Mouse (Mus musculus) neural tube, embryonic 11.5 days (tissue): ENCODE results near the gene Acnat1. TPM values are rescaled to one million over a fixed set of nuclear protein-coding genes. Genes with fewer than 3 reads are reported as not detected.
"Not testable (repeated sequence)": the region's sequence is repeated elsewhere in the genome, so short reads cannot be mapped to it uniquely, and the experiment has no call there.

ENCODE experiments used
- ATAC-seq: fragments of 200-750 bp; cut with Nextera tagmentation; 2 replicates; pipeline ENCODE4 v1.8.0; 2017; ENCODE audit warnings: moderate number of reproducible peaks, mild to moderate bottlenecking, moderate TSS enrichment, moderate library complexity; ENCODE audit not compliant: insufficient read depth, low FRiP score, low TSS enrichment
- DNase-seq: peaks from one replicate; pipeline ENCODE4 v3.0.0-alpha.2; 2015; ENCODE audit warnings: low spot score
- H3K27ac ChIP-seq: fragments of 300-500 bp; sonication (generic); 2 replicates; pipeline ENCODE4 v1.5.1; 2014; ENCODE audit warnings: low read depth, mild to moderate bottlenecking, low read length
- H3K27me3 ChIP-seq: fragments of 300-500 bp; sonication (generic); 2 replicates; pipeline ENCODE4 v1.6.1; 2014; ENCODE audit warnings: mild to moderate bottlenecking, low read length, mixed read lengths; ENCODE audit not compliant: control insufficient read depth, insufficient read depth
- H3K36me3 ChIP-seq: fragments of 300-500 bp; sonication (generic); 2 replicates; pipeline ENCODE4 v1.6.1; 2014; ENCODE audit warnings: mild to moderate bottlenecking, low read length, moderate library complexity, mixed read lengths; ENCODE audit not compliant: control insufficient read depth, insufficient read depth
- H3K4me1 ChIP-seq: fragments of 300-500 bp; sonication (generic); 2 replicates; pipeline ENCODE4 v1.6.1; 2014; ENCODE audit warnings: low read length, mixed read lengths; ENCODE audit not compliant: control insufficient read depth, insufficient read depth
- H3K4me2 ChIP-seq: fragments of 300-500 bp; sonication (generic); 2 replicates; pipeline ENCODE4 v1.6.1; 2014; ENCODE audit warnings: low read depth, mild to moderate bottlenecking, moderate library complexity
- H3K4me3 ChIP-seq: fragments of 300-500 bp; sonication (generic); 2 replicates; pipeline ENCODE4 v1.5.1; 2014; ENCODE audit warnings: low read depth, low read length
- H3K9ac ChIP-seq: fragments of 300-500 bp; sonication (generic); 2 replicates; pipeline ENCODE4 v1.6.1; 2014; ENCODE audit warnings: mild to moderate bottlenecking, low read length
- H3K9me3 ChIP-seq: fragments of 300-500 bp; sonication (generic); 2 replicates; pipeline ENCODE4 v1.6.1; 2016; ENCODE audit warnings: low read length; ENCODE audit not compliant: control insufficient read depth
- WGBS: fragments of 180-500 bp; shearing (Covaris S2); extraction: QIAGEN DNeasy Blood & Tissue Kit; methylation state at CpG from one replicate; pipeline ENCODE4 v1.1.7; 2014; 5-methylcytosine and 5-hydroxymethylcytosine counted together
- polyA plus RNA-seq: library from polyadenylated mRNA; unstranded; fragments of >200 nt; fragmentation: Nextera tagmentation; extraction: Ambion mirVana; gene quantifications from 2 replicates; pipeline ENCODE4 v1.2.1, GENCODE M21; 2014

The Acnat1 gene
- polyA plus RNA-seq, 1 experiment from 2014 or later, result not detected

DNA sequence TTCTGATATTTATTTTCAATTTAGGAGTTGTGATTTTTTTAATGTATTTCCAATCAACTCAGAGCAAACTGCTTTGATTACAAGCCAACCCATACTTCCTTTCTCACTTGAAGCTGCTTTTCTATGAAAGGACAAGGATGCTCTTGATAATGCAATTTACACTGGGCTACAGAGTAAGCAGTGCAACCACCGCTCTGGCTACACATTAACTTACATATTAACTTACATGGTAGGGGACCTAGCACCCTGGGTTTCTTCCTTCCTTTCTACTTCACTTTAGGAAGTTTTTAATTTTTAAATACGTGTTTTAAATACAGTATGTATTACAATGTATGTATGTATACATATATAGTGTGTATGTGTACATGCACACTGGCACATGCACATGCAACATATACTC, 35.5 kb upstream of the Acnat1 start:
- Histone ChIP-seq H3K27me3 (no peaks in the 10 kb centered on the region), H3K4me3 (no peak overlapping the region), H3K9me3 (no peaks in the 10 kb centered on the region), H3K9ac (no peak overlapping the region), H3K27ac (no peak overlapping the region), H3K36me3 (peaks cover 2% of the 10 kb centered on the region; the same call in 1 of the 2 replicates), H3K4me2 (no peak overlapping the region), H3K4me1 (no peaks in the 10 kb centered on the region)
- ATAC-seq (no peak), DNase-seq (no peak)
- WGBS, result 86% methylated on average over 2 of the region's 2 CpGs

DNA sequence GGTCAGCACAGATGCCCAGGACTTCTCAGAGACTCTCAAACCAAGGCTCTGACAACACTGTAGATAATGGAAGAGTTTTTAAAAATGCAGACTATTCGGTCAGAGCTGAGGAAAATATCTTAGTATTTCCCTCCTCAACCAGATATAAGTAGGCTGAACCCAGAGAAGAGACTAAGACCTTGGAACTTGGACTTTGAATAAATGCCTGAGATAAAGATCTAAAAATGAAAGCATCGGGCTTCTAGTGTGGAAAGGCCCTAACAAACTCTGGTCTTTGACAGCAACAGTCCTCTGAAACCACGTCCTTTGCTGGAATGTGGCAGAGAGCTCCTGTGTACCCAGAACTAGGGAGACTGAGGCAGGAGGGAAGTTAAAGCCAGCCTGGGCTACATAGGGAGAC, 32.7 kb upstream of the Acnat1 start, which contains the start of gene Baat:
Gene Baat (minus strand): TSS at position 172 of the 400 bp plus-strand sequence.
- H3K9ac ChIP-seq, result no peak within 1 kb of the TSS
- DNase-seq, result no peak
- no peak within 1 kb of the TSS for H3K4me2 ChIP-seq
- H3K4me1 ChIP-seq, result no peaks in the 10 kb centered on the region
- H3K27me3 ChIP-seq, result no peaks in the 10 kb centered on the region
- no peak for ATAC-seq
- no peaks in the 10 kb centered on the region for H3K9me3 ChIP-seq
- WGBS, result 87% methylated on average over 3 of the region's 3 CpGs
- no peak within 1 kb of the TSS for H3K27ac ChIP-seq
- no peak within 1 kb of the TSS for H3K4me3 ChIP-seq
- H3K36me3 ChIP-seq, result no peaks in the 10 kb centered on the region

DNA sequence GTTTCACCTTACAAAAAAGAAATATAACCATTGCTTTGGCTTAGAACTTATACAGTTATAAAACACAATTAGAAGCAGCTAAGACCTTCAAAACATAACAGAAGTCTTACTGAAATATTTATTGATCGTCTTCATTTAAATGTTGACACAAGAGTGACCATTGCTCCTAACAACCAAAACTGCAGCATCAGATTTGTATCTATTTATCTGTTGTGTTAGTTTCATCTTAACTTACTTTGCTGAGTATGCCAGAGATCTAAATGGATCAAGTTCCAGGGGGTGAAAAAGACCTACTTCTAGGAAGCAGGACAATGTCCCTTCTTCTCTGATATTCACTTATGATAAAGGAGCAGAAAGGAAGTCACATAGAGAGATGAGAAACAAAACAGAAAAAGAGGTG, 29.9 kb upstream of the Acnat1 start:
- no peak for ATAC-seq
- no peaks in the 10 kb centered on the region for H3K27me3 ChIP-seq
- no peak overlapping the region for H3K4me3 ChIP-seq
- H3K9ac ChIP-seq, result no peak overlapping the region
- H3K27ac ChIP-seq, result no peak overlapping the region
- DNase-seq, result no peak
- H3K4me2 ChIP-seq, result no peak overlapping the region
- no peaks in the 10 kb centered on the region for H3K9me3 ChIP-seq
- WGBS, result 86% methylated on average over 1 of the region's 1 CpGs
- H3K4me1 ChIP-seq, result no peaks in the 10 kb centered on the region
- H3K36me3 ChIP-seq, result no peaks in the 10 kb centered on the region

DNA sequence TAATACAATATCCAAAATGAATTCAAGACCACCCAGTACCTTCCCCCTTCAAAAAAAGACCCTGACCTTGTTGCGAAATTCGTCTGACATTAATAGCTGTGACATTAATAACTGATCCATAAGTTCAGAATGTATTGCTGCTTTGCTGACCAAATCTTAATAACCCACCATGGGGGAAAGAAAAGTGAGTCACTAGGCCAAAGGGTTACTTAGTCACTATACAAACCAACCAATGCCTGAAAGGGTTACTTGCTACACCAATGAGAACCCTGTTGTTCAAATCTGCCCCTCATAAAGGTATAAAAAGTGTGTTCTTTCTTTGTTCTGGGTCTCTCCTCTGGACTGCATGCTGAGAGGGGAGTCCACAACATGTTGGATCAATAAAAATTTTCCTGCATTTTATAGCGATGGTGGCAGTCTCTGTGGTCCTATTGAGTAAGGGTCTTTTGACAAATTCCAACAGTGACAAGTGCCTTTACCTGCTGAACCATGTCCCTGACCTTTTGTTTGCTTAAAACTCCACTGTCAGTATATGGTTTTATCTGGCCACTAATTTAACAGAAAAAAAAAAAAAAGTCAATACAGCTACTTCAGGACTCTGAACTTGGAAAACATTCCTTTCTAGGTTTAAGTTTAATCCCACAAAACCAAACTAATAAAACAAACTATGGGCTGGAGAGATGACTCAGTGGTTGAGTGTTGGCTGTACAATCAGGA, 12.4 kb upstream of the Acnat1 start:
- not testable (repeated sequence) for H3K27me3 ChIP-seq, H3K4me2 ChIP-seq, H3K4me3 ChIP-seq, DNase-seq, ATAC-seq, H3K4me1 ChIP-seq, H3K27ac ChIP-seq, H3K9me3 ChIP-seq, H3K36me3 ChIP-seq, H3K9ac ChIP-seq
- WGBS, result 61% methylated on average over 3 of the region's 3 CpGs

DNA sequence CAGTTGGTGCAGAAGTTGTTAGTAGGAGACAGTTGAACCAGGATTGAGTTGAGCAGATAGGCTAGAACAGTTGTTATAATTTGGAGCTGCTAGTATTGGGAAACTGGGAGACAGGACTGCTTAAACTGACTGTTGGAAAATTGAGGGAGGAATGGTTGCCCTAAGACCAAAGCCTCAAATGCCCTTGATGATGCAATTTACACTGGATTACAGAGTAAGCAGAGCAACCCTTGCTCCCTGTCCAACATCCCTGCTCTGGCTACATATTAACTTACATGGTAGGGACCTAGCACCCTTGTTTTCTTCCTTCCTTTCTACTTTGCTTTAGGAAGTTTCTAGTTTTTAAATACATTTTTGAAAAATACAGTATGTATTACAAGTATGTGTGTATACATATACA, 11.7 kb upstream of the Acnat1 start:
- Histone ChIP-seq H3K27ac (no peak overlapping the region), H3K4me3 (no peak overlapping the region), H3K36me3 (no peaks in the 10 kb centered on the region), H3K9me3 (no peaks in the 10 kb centered on the region), H3K9ac (no peak overlapping the region), H3K4me1 (no peaks in the 10 kb centered on the region), H3K4me2 (no peak overlapping the region), H3K27me3 (no peaks in the 10 kb centered on the region)
- DNase-seq (no peak), ATAC-seq (no peak)

DNA sequence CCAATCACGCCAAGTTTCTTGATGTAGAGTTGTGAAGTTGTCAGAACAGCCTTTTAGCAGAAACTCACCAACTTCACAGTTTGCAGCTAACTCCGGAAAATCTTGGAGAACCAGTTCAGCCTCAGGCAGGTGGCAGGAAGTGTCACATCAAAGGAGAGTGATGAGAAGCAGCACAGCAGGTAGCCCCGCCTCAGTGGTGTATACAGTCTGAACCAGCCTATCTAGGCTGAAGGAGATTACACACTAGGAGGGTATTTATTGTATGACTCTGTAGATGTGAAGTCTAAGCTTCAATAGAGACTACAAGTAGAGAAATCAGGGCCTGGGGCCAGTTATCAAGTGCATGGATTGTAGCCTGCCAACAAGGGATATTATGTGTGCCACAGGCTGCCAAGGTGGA, 7.2 kb upstream of the Acnat1 start:
- Histone ChIP-seq H3K27ac (no peak overlapping the region), H3K9me3 (no peaks in the 10 kb centered on the region), H3K27me3 (no peaks in the 10 kb centered on the region), H3K4me2 (no peak overlapping the region), H3K4me1 (no peaks in the 10 kb centered on the region), H3K36me3 (no peaks in the 10 kb centered on the region), H3K9ac (no peak overlapping the region), H3K4me3 (no peak overlapping the region)
- ATAC-seq (no peak), DNase-seq (no peak)
- 38% methylated on average over 3 of the region's 3 CpGs for WGBS

DNA sequence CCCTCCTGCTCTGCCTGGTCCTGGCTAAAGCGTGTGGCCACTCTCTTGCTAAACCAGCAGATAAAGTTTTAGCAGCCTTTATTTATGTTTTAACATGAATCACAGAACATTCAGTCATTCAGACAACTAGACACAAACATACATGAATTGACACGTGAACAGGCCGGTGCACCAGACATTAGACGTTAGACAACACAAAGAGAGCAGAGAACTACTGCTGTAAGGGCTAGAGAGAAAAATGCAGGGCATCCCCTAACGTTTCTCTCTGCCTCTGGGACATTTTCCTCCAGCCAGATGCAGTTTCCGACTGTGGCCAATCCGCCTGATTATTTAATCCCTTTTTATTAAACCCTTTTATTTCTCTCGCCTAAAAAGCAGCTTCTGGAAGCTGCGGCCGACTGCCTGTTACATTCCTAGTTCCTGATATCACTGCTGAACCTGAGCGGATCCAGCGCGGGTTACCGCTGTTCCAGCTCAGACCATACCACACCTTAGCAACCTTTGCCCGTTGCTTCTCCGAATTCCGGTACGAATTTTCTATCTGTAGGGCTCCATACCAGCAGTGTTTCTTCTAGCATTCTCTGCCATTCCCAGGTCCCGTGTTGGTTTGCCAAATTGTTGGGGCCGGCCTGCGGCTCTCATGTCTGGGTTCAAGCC, 6.5 kb upstream of the Acnat1 start:
- no peak overlapping the region for H3K9ac ChIP-seq
- no peaks in the 10 kb centered on the region for H3K9me3 ChIP-seq
- H3K4me3 ChIP-seq, result no peak overlapping the region
- H3K27me3 ChIP-seq, result no peaks in the 10 kb centered on the region
- ATAC-seq (no peak), DNase-seq (no peak)
- 21% methylated on average over 21 of the region's 21 CpGs for WGBS
- H3K4me1 ChIP-seq, result no peaks in the 10 kb centered on the region
- H3K4me2 ChIP-seq, result no peak overlapping the region
- H3K36me3 ChIP-seq, result no peaks in the 10 kb centered on the region
- no peak overlapping the region for H3K27ac ChIP-seq

DNA sequence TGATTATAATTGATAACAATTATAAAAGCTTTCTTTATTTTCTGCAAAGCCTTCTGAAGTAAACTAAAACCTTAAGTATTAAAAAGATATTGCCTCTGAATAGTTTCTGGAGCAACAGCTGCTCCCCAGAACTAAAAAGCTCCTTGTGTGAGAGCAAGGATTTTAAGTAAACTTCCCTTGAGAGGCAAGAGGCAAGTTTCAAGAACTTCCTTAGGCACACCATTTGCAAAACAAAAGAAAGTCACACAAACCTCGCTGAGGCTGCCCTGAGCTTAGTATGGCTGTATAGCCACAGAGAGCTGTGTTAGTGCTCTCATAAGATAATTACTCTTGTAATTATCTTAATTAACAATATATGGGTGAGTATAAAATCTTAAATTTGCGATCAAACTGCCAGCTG, 5.3 kb upstream of the Acnat1 start:
- not testable (repeated sequence) for H3K27me3 ChIP-seq, ATAC-seq, H3K9me3 ChIP-seq, H3K4me3 ChIP-seq, H3K9ac ChIP-seq, H3K4me2 ChIP-seq, H3K4me1 ChIP-seq, H3K27ac ChIP-seq, H3K36me3 ChIP-seq, DNase-seq
- WGBS, result 13% methylated on average over 2 of the region's 2 CpGs
